Mouse (Mus musculus) left cerebral cortex, adult 2 months (tissue): ENCODE results near the gene Cep250. TPM values are rescaled to one million over a fixed set of nuclear protein-coding genes. Genes with fewer than 3 reads are reported as not detected.
A peak's percentile ranks its signal among the peaks of the same experiment; 100 is the strongest.

Experiments used
- DNase-seq, 2 experiments: peaks; one replicate each; pipeline ENCODE4 v3.0.0; 2021 to 2022; ENCODE audit warnings: low spot score in 2 of 2, mixed read lengths in 1 of 2; ENCODE audit errors: extremely low spot score in 1 of 2
- H3K27ac ChIP-seq: fragments of 200-600 bp; 2 replicates; pipeline ENCODE4 v1.8.1; 2022
- H3K4me3 ChIP-seq: fragments of 200-600 bp; 2 replicates; pipeline ENCODE4 v1.8.1; 2022
- CTCF ChIP-seq: fragments of 200-600 bp; IDR thresholded peaks from 2 replicates; pipeline ENCODE4 v1.8.1; 2022; ENCODE audit warnings: antibody characterized with exemption, mild to moderate bottlenecking, moderate library complexity
- intact Hi-C: fragments of 180-260 bp; cut with DNase I; formaldehyde crosslinking; loops from one replicate; pipeline ENCODE4 v1.15.1; 2025
- total RNA-seq, 2 experiments: library from RNA; stranded (reverse); gene quantifications; 2 replicates each; pipeline ENCODE4 v1.2.3; 2021

The Cep250 gene
- total RNA-seq, 2 experiments from 2014 or later: 19.5 to 19.9 TPM

GRCm38 (mm10) chr2:155974087-155974731, 18.0 kb downstream of the Cep250 start:
- H3K27ac ChIP-seq: no peak overlapping the region
- no peak overlapping the region for H3K4me3 ChIP-seq
- DNase-seq: peak in 1 of 2 experiments; percentile 24
- no peak; the same call in 1 of the 2 replicates for TF ChIP-seq CTCF
- intact Hi-C loops: loop anchor here (10.0 kb wide), 1 partner anchor 151 kb away; the partner anchor contains the start of gene Gm28036

DNA sequence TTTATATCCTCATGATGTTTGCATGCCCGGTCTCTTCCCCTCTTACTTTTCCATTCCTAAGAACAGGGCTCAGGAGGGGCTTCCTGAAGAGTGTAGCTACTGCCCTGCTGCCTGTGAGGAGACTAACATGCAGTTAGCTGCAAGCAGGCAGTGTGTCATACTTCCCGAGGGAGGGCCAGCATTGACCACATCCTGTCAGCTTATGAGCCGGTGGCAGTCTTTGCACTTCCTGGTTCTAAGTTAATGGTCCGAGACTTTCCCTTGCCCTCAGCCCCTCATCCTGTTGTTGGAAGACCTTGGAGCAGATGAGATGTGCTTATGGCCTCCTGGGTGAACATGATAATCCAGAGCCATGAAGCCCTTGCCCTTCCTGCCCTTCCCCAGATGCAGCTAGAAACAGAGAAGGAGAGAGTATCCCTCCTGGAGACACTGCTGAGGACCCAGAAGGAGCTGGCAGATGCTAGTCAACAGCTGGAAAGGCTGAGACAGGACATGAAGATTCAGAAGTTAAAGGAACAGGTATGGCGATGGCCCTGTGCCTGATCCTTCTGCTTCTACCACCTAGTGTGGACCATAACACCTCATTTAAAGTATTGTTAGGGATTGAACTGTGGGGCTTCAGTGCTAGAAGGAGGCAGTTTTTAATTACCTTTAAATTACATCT, 23.2 kb downstream of the Cep250 start:
- H3K27ac ChIP-seq: no peak overlapping the region
- no peak for DNase-seq
- intact Hi-C loops: loop anchor here (10.0 kb wide), 1 partner anchor 145 kb away; the partner anchor contains the start of gene Gm28036
- TF ChIP-seq CTCF: no peak
- H3K4me3 ChIP-seq: no peak overlapping the region

GRCm38 (mm10) chr2:155985776-155986175, 29.5 kb downstream of the Cep250 start:
- no peak for TF ChIP-seq CTCF
- no peak overlapping the region for H3K4me3 ChIP-seq
- intact Hi-C loops: no loop called here
- no peak for DNase-seq
- H3K27ac ChIP-seq: no peak overlapping the region

DNA sequence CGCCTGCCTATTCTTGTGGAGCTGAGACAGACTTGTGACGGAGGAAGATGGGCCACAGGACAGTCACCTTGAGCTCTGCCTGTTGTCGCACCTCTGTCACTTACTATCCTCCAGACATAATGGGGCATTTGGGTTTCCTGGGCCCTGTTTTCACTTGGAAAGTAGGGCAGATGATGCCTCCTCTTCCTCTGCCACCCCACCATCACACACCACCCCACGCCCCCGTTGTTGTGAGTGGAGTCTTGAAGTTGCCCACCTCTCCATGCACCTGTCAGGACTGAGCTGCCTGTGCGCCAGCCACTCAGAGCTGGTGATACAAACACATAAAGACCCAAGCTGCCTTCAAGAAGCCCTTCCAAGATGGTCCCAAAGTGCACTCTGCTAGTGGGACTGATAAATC, 30.9 kb downstream of the Cep250 start:
- TF ChIP-seq CTCF: no peak

GRCm38 (mm10) chr2:155989085-155989484, 32.8 kb downstream of the Cep250 start:
- DNase-seq: no peak
- TF ChIP-seq CTCF: no peak
- Histone ChIP-seq H3K4me3 (no peak overlapping the region), H3K27ac (no peak overlapping the region)
- intact Hi-C loops: no loop called here

More for the DNA sequence above, 30.9 kb downstream of the Cep250 start:
- Histone ChIP-seq H3K27ac (no peak overlapping the region), H3K4me3 (no peak overlapping the region)
- DNase-seq: no peak
- intact Hi-C loops: no loop called here

- Histone ChIP-seq H3K4me3 (no peak overlapping the region), H3K27ac (no peak overlapping the region)
- DNase-seq: no peak
- intact Hi-C loops: no loop called here
- TF ChIP-seq CTCF: no peak
Observed at GRCm38 (mm10) chr2:155991151-155991550, 34.9 kb downstream of the Cep250 start.

- peak overlapping the region; percentile 28; the same call in 1 of the 2 replicates for H3K27ac ChIP-seq
- no peak for TF ChIP-seq CTCF
- intact Hi-C loops: no loop called here
- DNase-seq: peak; percentile 29 to 48
- H3K4me3 ChIP-seq: no peak overlapping the region
Observed at GRCm38 (mm10) chr2:155991863-155992321, 35.6 kb downstream of the Cep250 start.

GRCm38 (mm10) chr2:156005393-156005792, 49.1 kb downstream of the Cep250 start:
- intact Hi-C loops: no loop called here
- no peak for DNase-seq
- Histone ChIP-seq H3K27ac (no peak overlapping the region), H3K4me3 (no peak overlapping the region)
- TF ChIP-seq CTCF: peak; percentile 28

- intact Hi-C loops: no loop called here
- TF ChIP-seq CTCF: no peak
Observed at GRCm38 (mm10) chr2:156007888-156008532, 51.8 kb downstream of the Cep250 start, which contains the start of the genes 6430550D23Rik and Ergic3. TSS of gene 6430550D23Rik (minus strand) at chr2:156007977. TSS of gene Ergic3 (plus strand) at chr2:156008045.

DNA sequence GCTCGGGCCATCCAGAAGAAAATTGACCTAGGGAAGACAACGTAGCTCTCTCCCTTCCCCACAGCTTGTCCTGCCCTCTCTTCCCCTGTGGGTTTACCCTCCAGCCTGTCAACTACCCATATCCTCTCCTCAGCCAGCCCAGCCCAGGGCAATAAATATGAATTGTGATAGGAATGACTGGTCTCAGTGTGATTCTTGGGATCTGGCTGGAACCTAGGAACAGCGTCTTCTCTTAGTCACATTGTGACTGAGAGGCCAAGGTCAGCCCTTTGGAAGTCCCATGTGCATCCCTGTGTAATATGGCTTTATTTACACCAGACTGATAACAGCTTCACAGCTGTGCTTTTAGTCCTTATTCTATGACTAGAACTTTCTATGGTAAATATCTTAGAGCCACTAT, 61.8 kb downstream of the Cep250 start:
- TF ChIP-seq CTCF: no peak
- Histone ChIP-seq H3K4me3 (no peak overlapping the region), H3K27ac (no peak overlapping the region)
- intact Hi-C loops: no loop called here
- no peak for DNase-seq

More at GRCm38 (mm10) chr2:156007888-156008532, 51.8 kb downstream of the Cep250 start, which contains the start of the genes 6430550D23Rik and Ergic3:
- Histone ChIP-seq H3K4me3 (peak within 1 kb of the TSS; percentile 61), H3K27ac (peak within 1 kb of the TSS; percentile 73)
- peak; percentile 95 to 97 for DNase-seq

GRCm38 (mm10) chr2:156021219-156021618, 65.0 kb downstream of the Cep250 start:
- no peak for TF ChIP-seq CTCF
- DNase-seq: no peak
- intact Hi-C loops: no loop called here
- no peak overlapping the region for H3K27ac ChIP-seq
- H3K4me3 ChIP-seq: no peak overlapping the region

DNA sequence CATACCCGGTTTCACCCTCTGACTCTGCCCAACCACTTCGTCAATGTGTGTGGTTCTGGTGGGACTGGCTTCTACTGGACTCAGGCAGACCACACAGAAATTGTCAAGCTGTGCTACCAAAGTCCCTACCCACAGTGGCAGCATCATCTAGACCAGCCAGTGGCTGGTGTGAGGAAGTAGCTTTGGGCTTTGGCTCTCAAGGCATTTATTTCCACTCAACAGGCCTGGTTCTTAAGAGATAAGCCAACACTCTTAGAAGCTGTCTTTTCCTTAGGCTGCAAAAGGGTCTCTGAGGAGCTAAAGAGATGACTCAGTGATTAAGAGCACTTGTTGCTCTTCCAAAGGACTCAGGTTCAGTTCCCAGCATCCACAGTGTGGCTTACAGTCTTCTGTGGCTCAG, 65.5 kb downstream of the Cep250 start:
- no peak overlapping the region for H3K27ac ChIP-seq
- intact Hi-C loops: no loop called here

More for the DNA sequence above, 65.5 kb downstream of the Cep250 start:
- H3K4me3 ChIP-seq: no peak overlapping the region
- no peak for TF ChIP-seq CTCF
- DNase-seq: no peak
